Mouse (Mus musculus) spleen, adult 12 weeks (tissue): ENCODE results near the gene Ear6.
"Not testable (repeated sequence)": the region's sequence is repeated elsewhere in the genome, so short reads cannot be mapped to it uniquely, and the experiment has no call there.

Source experiments
- DNase-seq: peaks from one replicate; pipeline ENCODE4 v3.0.0; 2022; ENCODE audit warnings: low spot score

The Ear6 gene

DNA sequence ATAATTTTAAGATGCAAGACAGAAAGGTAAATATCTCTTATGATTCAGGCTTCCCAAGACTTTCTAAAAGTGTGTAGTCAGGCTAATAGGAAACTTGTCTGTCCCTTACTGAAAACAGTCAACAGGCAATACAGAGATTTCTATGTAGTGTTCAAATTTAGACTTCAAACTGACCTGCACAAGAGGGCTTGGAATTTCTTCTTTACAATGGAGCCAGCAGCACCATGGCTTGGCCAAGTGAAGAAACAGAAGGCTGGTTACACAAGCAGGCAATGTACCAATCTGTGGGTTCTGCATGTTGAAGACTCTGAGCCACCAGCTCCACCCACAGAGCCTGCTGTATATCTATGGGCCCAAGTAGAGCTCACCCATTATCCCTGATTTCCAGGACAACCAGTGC lies at the start of gene Ear6:
Gene Ear6 (plus strand): TSS at position 301 of the 400 bp plus-strand sequence.
- DNase-seq: no peak

DNA sequence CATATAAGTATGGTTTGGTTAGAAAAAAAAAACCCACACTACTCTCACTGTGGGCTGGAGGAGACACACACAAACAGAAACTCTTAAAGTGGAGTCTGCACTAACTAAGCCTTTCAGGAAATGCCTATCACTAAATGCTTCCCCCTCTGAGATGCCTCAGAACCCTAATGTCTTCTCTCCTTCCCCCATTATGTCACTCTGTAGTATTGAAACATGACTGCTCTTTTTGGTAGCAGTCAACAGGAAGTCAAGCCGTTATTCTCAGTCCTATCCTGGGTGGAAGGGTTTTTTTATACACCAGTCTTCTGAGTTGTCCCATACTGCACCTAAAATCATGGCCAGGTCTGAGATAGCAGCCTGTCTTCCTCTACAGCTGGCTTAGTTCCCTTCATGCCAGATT lies 26.9 kb upstream of the Ear6 start:
- DNase-seq: no peak

DNA sequence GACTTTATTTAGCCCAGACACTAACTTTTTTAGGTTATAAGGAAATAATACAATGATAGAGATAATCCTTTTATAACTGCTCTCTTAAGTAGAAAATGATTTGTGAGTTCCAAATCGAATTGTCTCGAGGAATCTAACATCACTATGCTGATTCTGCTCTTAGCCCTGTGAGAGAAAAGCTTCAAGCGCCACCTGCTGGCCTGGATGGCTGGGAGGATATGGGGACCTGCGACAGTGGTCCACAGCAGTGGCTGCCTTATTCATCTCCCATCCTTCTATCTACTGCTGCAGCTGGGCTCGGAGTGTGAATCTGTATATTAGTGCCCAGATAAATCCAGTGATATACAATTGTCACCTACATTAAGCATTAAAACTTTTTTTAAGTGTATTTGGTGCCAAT lies 25.7 kb upstream of the Ear6 start:
- not testable (repeated sequence) for DNase-seq

DNA sequence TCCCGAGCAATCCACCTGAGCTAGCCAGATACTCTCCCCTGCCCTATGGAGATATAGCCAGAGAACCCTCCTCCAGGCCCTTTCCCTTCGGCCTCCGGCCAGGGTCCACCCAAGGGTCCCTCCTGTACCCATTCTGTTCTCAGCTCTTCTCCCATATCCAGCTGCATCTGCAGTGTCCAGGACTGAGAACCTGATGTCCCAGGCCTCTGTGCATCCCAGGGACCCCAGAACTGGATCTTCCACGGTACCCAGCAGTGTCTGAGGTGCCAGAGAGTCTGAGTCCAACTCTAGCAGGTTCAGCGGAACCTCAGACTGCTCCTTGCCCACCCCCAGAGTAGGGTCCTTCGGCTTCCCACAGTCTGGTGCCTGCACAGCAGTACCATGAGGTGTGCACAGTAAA lies 24.3 kb upstream of the Ear6 start:
- no peak for DNase-seq

DNA sequence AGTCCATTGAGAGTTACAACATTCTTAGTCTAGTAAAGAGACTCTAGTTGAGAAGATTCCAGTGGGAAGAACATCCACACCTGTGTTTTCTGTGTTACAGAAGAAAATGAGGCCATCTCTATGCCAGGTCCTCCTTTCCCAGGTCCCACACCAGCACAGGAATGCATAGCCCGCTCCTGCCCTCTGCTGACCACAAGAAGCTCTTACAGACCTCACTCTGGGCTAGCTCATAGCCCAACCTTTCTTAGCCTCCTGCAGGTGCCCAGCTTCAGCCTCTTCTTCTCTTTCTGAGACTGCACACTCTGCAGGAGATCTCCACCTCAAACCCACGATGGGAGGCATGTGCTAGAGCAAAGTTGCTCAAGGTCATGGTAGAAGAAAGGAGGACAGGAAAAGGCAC lies 15.0 kb upstream of the Ear6 start:
- DNase-seq: not testable (repeated sequence)

DNA sequence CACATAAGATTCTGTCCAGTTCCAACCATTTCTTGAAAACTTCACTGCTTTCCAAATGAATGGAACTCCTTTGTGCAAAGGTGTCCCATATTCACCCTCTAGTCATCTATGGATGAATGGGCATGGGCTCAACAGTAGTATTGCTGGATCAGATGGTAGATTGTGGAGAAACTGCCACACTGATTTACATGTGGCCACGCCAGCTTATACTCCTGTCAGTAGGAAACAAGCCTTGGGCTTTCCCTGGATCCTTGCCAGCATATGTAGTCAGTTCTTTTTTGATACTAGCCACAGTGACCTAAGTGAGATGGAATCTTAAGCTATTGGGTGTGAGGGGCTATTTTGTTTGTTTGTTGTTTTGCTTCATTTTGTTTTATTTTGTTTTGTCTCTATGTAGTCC lies 11.2 kb upstream of the Ear6 start:
- DNase-seq: no peak

DNA sequence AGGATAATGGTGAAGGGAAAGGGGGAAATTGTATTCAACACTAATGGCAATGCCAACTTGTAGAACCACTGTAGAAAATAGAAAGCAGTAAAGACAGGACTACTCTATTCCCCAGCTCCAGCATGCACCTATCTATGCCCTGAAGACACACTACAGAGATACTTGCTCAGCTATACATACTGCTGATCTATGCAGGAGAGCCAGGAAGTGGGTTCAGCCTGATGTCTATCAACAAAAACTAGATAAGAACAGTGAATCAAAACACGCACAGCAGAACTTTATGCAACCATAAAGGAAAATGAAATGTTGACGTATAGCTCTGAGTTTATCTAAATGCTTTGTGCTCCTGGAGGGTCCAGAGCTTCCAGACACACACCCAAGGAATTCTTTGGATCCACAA lies 10.7 kb upstream of the Ear6 start:
- DNase-seq: no peak

DNA sequence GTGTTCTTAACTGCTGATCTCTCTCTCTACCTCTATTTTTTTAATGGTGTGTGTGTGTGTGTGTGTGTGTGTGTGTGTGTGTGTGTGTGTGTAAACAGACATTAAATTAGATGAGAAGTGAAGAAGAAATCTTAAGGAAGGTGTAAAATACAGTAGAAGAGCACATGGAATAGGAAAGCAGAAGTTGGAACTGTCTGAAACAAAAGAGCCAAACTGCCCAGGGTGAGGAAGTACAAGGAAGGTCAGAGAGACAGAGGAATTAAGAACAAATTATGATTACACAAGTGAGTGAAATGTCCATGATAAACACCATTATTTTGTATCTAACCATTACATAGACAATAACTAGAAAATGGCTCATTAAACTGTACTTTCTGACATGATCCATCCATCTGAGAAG lies 9.6 kb upstream of the Ear6 start:
- DNase-seq: no peak

DNA sequence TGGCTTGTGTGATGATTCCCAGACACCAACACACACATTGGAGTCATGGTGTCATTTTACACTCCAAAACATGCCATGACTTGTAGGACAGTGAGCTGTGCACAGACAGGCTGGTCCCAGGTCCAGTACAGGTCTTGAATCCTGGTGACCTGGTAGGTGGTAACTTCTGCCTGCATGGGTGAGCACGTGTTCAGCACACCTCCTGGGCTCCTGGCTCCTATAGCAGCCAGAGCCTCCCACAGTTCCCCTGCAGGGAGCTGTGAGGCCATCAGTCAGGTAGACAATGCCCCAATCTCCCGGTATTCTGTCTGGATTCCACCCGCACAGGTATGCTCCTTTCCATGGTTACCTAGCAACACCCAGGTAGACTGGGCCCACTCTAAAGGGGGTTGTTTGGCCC lies 6.9 kb upstream of the Ear6 start:
- no peak for DNase-seq

DNA sequence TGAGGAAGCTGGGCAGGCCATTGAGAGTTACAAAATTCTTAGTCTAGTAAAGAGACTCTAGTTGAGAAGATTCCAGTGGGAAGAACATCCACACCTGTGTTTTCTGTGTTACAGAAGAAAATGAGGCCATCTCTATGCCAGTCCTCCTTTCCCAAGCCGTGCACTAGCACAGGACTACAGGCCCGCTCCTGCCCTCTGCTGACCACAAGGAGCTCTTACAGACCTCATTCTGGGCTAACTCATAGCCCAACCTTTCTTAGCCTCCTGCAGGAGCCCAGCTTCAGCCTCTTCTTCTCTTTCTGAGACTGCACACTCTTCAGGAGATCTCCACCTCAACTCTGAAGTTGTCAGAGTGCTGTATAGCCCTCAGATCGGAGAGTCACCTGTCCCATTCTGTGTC lies 2.5 kb upstream of the Ear6 start:
- DNase-seq: not testable (repeated sequence)

DNA sequence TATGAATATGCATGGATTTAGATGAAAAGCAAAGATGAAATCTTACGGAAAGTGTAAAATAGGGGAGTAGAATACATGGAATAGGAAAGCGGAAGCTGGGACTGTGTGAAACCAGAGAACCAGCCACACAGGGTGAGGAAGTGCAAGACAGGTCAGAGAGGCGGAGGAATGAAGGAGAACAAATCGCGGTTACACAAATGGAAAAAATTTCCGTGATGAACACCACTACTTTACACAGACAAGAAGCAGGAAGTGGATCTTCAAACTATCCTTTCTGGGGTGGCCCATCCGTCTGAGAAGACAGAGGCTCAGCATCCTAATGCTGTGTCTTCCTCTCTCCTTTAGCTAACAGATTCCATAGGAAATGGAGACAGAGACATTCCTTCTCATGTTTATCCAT lies 1.8 kb downstream of the Ear6 start:
- DNase-seq: not testable (repeated sequence)

DNA sequence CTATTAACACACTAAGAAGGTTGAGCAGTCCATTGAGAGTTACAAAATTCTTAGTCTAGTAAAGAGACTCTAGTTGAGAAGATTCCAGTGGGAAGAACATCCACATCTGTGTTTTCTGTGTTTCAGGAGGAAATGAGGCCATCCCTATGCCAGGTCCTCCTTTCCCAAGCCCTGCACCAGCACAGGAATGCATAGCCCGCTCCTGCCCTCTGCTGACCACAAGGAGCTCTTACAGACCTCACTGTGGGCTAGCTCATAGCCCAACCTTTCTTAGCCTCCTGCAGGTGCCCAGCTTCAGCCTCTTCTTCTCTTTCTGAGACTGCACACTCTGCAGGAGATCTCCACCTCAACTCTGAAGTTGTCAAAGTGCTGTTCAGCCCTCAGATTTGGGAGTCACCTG lies 10.1 kb downstream of the Ear6 start:
- not testable (repeated sequence) for DNase-seq

DNA sequence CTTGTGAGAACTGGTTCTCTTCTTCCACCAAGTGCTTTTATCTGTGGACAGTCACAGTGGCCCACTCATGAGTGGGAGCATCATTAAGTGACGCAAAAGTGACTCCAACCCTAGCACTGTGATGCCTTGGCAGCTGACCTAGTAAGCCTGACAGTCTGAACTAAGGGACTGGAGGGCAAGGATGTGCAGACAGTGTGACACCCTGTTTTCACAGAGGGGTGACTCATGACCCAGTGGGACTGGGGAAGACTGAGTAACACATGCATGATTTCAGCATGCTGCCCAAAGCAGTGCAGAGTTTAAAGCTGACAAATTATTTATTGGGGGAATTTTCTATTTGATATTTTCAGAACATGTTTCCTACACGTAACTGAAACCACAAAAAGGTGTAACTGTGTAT lies 17.3 kb downstream of the Ear6 start:
- no peak for DNase-seq

DNA sequence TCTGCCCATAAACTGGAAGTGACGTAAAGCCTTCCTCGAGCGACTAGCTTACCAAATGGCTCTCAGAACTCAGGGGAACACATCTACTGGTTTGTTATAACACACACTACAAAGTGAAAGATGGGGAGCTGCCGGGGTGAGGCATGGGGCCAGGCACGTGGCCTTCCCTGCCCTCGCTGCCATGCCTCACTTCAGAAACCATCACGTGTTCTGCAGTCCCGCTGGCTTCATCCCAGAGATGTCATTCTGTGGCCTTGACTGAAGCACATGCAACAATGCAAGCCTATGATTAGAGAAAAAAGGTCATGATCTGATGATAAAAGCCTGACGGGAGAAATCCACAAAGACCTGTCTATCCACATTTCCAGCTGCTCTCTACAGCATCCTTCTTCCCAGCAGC lies 18.2 kb downstream of the Ear6 start:
- DNase-seq: no peak

DNA sequence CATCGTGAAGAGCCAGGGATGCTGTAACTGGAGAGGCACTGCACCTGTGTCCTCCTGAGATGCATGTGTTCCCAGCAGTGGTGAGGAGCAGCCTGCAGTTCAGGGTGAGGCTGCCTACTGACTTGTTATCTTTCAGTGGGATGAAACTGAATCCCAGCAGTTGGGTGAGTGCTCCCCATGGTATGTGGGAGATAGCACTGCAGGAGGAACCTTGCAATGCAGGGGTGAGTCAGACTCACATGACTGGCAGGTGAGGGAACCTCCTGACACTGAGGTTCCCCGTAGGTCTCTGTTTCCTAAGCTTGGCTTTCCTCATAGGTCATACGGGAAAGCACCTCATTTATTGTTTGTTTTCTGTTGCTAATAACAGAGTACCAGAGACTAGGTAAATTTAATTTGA lies 24.0 kb downstream of the Ear6 start:
- DNase-seq: no peak

DNA sequence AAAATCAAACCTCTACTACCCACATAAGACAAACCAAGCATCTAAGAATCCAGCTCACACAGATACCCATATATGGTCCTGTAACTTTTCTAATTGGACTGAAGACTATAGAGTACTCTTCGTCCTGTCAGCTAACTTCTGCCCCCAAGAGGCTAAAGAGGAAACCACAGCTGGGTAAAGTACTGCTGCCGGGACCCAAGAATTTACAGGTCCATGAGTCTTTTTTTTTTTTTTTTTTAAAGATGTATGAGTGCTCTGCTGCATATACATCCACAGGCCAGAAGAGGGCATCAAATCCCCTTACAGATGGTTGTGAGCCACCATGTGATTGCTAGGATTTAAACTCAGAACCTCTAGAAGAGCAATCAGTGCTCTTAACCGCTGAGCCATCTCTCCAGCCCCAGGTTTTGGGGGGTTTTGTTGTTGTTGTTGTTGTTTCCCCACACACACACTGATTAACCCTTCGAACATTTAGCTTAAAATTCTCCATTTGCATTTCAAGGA lies 30.1 kb downstream of the Ear6 start:
- peak; percentile 44 for DNase-seq

DNA sequence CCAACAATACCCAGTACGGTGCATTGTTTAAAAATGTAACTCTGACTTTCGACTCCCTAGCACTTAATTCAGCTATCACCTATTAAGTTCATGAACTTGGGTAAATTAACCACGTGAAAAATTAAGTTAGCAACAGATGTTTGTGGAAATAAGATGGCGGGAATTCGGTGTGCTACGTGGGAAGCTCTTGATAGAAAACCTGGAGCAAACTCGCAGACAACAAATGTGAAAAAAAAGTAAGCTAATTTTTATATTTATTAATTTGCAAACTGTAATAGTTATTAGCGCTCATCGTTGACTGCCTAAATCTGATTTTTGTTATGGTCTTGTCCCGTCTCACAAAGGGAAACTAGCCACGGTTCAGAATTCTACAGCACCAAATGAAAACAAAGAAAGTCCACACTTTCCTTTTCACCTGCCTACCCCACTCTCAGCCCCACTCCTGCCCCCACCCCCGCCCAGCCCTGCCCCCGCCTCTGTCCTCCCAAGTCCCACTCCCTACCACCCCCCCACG lies 30.6 kb downstream of the Ear6 start:
- no peak for DNase-seq

DNA sequence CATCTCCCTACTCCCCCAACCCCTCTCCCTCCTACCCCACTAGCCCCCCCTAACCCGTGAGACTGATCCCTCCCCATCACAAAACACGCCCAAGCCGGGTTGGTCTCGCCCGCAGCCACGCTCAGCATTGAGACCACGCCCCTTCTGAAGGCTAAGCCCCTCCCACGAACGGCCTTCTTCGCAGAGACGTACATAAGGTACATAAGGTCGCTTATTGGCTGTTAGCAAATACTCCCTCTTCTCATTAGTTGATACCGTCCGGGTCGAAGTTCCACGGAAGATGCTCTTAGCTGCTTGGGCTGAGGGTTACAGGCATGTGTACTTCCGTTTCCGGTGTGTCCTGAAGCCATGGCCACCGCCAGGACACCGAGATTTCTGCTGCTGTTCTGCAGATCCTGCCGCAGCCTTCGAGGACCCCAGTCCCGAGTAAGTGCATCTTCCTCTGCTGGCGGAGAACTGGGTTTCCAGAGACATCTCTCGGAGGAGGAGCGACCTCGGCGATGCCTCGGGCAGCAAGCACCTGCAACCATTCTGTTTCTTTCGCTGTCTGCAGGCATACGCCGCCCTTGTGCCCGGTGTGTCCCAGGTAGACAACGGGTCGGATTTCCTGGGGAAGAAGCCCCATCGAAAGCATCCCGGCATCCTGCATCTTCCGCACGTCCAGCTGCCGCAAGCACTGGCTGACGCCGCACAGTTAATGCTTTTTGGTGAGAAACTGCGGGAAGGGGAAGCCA lies 31.3 kb downstream of the Ear6 start, which contains the start of gene Mettl17:
Gene Mettl17 (plus strand): TSS at position 245 of the 734 bp plus-strand sequence.
- peak; percentile 86 for DNase-seq

DNA sequence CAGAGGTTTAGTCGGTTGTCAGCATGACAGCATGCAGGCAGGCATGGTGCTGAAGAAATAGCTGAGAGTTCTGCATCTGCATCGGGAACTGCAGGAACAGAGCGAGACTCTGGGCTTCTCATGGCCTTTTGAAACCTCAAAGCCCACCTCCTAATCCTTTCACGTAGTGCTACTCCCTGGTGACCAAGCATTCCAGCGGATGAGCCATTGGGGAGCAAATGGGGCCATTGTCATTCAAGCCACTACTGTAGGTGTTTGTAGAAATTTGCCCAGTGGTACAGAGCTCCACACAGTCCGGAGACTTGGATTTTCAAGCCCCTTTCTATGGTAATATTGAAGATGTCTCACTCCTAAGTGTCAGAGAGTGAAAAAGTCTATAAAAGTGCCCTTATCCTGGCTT lies 32.6 kb downstream of the Ear6 start:
- no peak for DNase-seq

DNA sequence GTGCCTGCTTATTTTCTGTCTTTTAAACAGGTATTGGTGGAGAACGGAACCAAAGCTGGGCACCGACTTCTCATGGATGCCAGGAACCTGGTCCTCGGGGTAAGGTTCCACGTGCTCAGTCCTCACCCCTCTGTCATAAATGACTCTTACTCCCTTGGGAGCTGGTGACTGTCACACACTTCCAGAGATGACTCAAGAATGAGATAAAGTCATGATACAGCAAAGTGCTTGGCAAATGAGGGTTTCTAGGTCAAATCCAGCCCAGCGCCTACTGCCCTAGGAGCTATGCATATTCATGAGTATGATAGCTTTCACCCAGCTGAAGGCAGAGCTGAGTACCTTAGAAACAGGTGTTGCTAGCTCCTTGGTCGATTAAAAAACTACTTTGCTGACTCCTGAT lies 36.3 kb downstream of the Ear6 start:
- DNase-seq: no peak

DNA sequence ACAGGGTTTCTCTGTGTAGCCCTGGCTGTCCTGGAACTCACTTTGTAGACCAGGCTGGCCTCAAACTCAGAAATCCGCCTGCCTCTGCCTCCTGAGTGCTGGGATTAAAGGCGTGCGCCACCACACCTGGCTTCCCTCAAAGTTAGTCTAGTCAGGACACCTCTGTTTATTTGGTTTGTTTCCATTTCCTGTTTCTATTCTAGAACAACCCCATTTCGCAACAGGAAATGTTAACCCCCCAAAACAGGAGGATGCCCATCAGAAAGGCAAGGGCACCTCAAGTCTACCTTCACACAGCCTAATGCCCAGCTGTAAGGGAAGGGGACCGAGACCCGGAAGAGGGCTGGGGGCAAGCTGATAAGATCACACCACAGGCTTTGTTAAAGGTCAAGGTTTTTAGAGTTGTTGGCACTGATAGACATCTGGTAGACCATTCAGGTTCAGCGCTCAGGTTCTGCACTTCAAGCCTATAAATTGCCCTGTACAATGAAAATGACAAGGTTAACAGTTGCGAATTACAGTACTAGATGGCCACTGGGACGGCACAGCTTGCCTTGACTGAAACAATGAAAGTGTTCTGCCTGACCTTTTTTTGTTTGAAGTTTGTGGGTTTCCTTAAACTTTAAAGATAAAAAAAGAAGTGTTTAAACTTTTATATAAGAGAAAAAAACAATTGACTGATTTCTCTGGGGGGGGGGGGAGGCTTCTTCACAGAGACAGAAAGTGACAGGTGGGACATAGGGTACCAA lies 38.9 kb downstream of the Ear6 start, which contains the start of gene Slc39a2:
Gene Slc39a2 (plus strand): TSS at position 699 of the 749 bp plus-strand sequence.
- DNase-seq: no peak

DNA sequence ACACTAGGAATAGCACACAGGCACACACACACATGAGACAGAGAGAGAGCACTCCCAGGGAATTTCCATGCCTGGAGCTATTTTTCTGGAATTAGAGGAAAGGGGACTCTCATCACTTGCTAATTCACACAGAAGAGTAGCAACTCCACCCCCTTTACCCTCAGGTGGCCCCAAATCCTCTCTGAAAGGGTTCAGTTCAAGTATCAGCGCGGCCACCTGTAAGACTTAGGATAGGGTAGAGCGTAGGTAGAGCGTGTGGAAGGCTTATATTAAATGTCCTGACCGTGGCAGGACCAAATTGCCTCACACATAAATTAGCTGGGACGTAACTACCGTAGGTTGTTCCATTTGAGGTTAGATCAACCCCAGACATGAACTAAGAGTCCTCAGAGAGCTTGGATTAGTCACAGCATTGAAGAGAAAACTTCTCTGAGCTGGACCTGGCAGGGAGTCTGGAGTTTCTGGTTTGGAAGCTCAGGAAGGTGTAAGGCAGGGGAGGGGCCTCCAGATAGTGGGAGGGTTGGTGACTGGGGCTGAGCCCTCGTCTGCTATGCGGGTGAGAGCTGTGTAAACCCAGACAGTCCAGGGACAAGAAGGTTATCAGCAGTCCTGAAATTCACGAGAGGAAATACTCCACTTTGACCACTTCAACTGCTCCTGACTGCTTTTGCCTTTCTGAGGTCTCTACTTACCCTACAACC lies 39.7 kb downstream of the Ear6 start:
- DNase-seq: no peak
